Mouse (Mus musculus) megakaryocyte, embryonic 14.5 days (primary cell): ENCODE results near the gene Col4a2. TPM values are rescaled to one million over a fixed set of nuclear protein-coding genes. Genes with fewer than 3 reads are reported as not detected.

Experiments
- H3K27me3 ChIP-seq: replicated peaks from 2 replicates; pipeline ENCODE3; 2012; ENCODE audit warnings: inconsistent platforms
- H3K36me3 ChIP-seq: replicated peaks from 2 replicates; pipeline ENCODE3; 2012; ENCODE audit warnings: low read length, inconsistent platforms, mixed read lengths
- H3K4me1 ChIP-seq: 2 replicates; pipeline ENCODE4 v1.6.1; 2012; ENCODE audit warnings: inconsistent platforms
- H3K4me3 ChIP-seq: replicated peaks from 2 replicates; pipeline ENCODE3; 2012; ENCODE audit warnings: moderate library complexity, mild to moderate bottlenecking, inconsistent platforms
- H3K9me3 ChIP-seq: 2 replicates; pipeline ENCODE4 v1.6.1; 2012; ENCODE audit warnings: inconsistent platforms
- FLI1 ChIP-seq: IDR thresholded peaks from 2 replicates; pipeline ENCODE4 v1.6.1; 2012; ENCODE audit warnings: low read length, inconsistent platforms, mixed read lengths
- GATA1 ChIP-seq: IDR thresholded peaks from 3 replicates; pipeline ENCODE4 v1.6.1; 2012; ENCODE audit warnings: mixed read lengths, low read length, inconsistent platforms, borderline replicate concordance
- polyA plus RNA-seq: library from polyadenylated mRNA; stranded (reverse); fragments of >175 nt; gene quantifications from 2 replicates; pipeline ENCODE4 v1.2.3, GENCODE M21; 2012; ENCODE audit warnings: low replicate concordance; ENCODE audit not compliant: insufficient read depth

The Col4a2 gene
- polyA plus RNA-seq, 1 experiment = 1.0 TPM

- TF ChIP-seq FLI1 = peak; percentile 55; the same call in 1 of the 2 replicates
- TF ChIP-seq GATA1 = no peak
- Histone ChIP-seq H3K9me3 (no peaks in the 10 kb centered on the region), H3K4me3 (peak within 1 kb of the TSS; percentile 97), H3K27me3 (no peaks in the 10 kb centered on the region), H3K36me3 (peaks cover 20% of the 10 kb centered on the region), H3K4me1 (peaks cover 46% of the 10 kb centered on the region)
These were observed 184.7 kb downstream of the Col4a2 start, which contains the start of gene Naxd for GRCm38 (mm10) chr8:11497017-11497990. Naxd (plus strand) TSS chr8:11497506.

- peaks cover 28% of the 10 kb centered on the region for H3K36me3 ChIP-seq
- peaks cover 50% of the 10 kb centered on the region for H3K4me1 ChIP-seq
- H3K9me3 ChIP-seq = no peaks in the 10 kb centered on the region
- TF ChIP-seq GATA1 (no peak), FLI1 (no peak)
- no peaks in the 10 kb centered on the region for H3K27me3 ChIP-seq
- peak overlapping the region; percentile 97 for H3K4me3 ChIP-seq
These were observed 185.7 kb downstream of the Col4a2 start for GRCm38 (mm10) chr8:11498281-11498680.

Other genes starting within 250 kb of the Col4a2 start
- 0.67 TPM in 1 of 2 replicates, not detected in the other for gene Col4a1, start within 50 bp of the Col4a2 start, polyA plus RNA-seq
- 13.3 TPM in 1 of 2 replicates, not detected in the other for gene Rab20, start 165.9 kb downstream of the Col4a2 start, polyA plus RNA-seq
- 49.5 and 114 TPM in 2 replicates for gene Naxd, start 184.7 kb downstream of the Col4a2 start, polyA plus RNA-seq
- gene Cars2, start 238.0 kb downstream of the Col4a2 start, polyA plus RNA-seq = 18.7 and 22.5 TPM in 2 replicates
- 5.4 and 39.4 TPM in 2 replicates for gene Ing1, start 242.8 kb downstream of the Col4a2 start, polyA plus RNA-seq